ENCODE assay signal across 21 mouse cellular contexts in genomic region chr15:77034526-77034925, GRCm38 (mm10). TPM values are rescaled to one million over a fixed set of nuclear protein-coding genes. Genes with fewer than 3 reads are reported as not detected.
DNase-seq lines count a peak whose midpoint lies in the region; ATAC-seq and TF ChIP-seq lines count a peak whose summit lies in the region.
"Had no signal": no experiment of that assay in that cellular context is flagged by ENCODE, and none has a peak within 500 bp of the region (broad histone marks: within the 10 kb centered on the region; RNA-seq: fewer than 3 reads in every experiment).

No protein-coding gene starts in this region.

- WGBS in heart, embryonic 12.5 days = 70% methylated on average over 6 of the region's 6 CpGs

- DNase-seq in heart, postnatal 4 days = no peak
- peak; percentile 82 for DNase-seq in cerebellum, adult 11 months
- peak; percentile 86 to 91 for DNase-seq in cerebellum, postnatal 14 days
- DNase-seq in spleen, postnatal 36 days (ENCODE audit: low spot score in 2 of 2) = no peak
- DNase-seq in adrenal gland, postnatal 36 days = no peak
- DNase-seq in kidney, postnatal 14 days = no peak
- DNase-seq: B cell, adult 2 months; forebrain, postnatal 0 days; thymus, postnatal 25 days had no signal

- H3K9ac ChIP-seq in heart, embryonic 12.5 days = no peak overlapping the region
- H3K9ac ChIP-seq: forebrain, postnatal 0 days; hindbrain, embryonic 15.5 days; limb, embryonic 13.5 days; liver, embryonic 15.5 days; midbrain, embryonic 15.5 days had no signal

- peaks cover 66% of the 10 kb centered on the region for H3K4me1 ChIP-seq in heart, embryonic 12.5 days (replicated peaks)
- H3K4me1 ChIP-seq in E14TG2a.4 (replicated peaks; ENCODE audit: low read depth, low read length) = peaks cover 54% of the 10 kb centered on the region

- TF ChIP-seq CTCF in E14TG2a.4 (conservative IDR thresholded peaks at IDR 0.05; ENCODE audit: low read length) = no peak

- ATAC-seq in heart, embryonic 12.5 days (ENCODE audit: insufficient number of reproducible peaks, low FRiP score) = no peak
- ATAC-seq: forebrain, postnatal 0 days; intestine, embryonic 16.5 days; lung, postnatal 0 days; midbrain, embryonic 15.5 days had no signal

- no peaks in the 10 kb centered on the region; the same call in 1 of the 2 replicates for H3K9me3 ChIP-seq in heart, embryonic 12.5 days (replicated peaks)
- H3K9me3 ChIP-seq in E14TG2a.4 (ENCODE audit: low read length) = no peaks in the 10 kb centered on the region
- H3K9me3 ChIP-seq: hindbrain, embryonic 15.5 days; limb, embryonic 13.5 days; liver, embryonic 15.5 days; midbrain, embryonic 15.5 days had no signal

- no peak overlapping the region for H3K4me3 ChIP-seq in heart, embryonic 12.5 days
- 0 out of 2 replicates have a peak overlapping the region, but pooled peaks have one; percentile 13 for H3K4me3 ChIP-seq in E14TG2a.4 (replicated peaks; ENCODE audit: low read length)
- H3K4me3 ChIP-seq: hindbrain, embryonic 15.5 days; left cerebral cortex, adult 2 months; limb, embryonic 13.5 days; liver, embryonic 15.5 days; midbrain, embryonic 15.5 days had no signal

- H3K36me3 ChIP-seq in heart, embryonic 12.5 days = no peaks in the 10 kb centered on the region
- no peaks in the 10 kb centered on the region for H3K36me3 ChIP-seq in E14TG2a.4 (ENCODE audit: insufficient read depth, low read length)
- H3K36me3 ChIP-seq: hindbrain, embryonic 15.5 days; limb, embryonic 13.5 days; liver, embryonic 15.5 days; midbrain, embryonic 15.5 days had no signal

- no peaks in the 10 kb centered on the region for H3K27me3 ChIP-seq in heart, embryonic 12.5 days (replicated peaks)
- H3K27me3 ChIP-seq in E14TG2a.4 (ENCODE audit: insufficient read depth, low read length) = no peaks in the 10 kb centered on the region
- H3K27me3 ChIP-seq: hindbrain, embryonic 15.5 days; limb, embryonic 13.5 days; midbrain, embryonic 15.5 days had no signal

- H3K4me2 ChIP-seq in heart, embryonic 12.5 days = no peak overlapping the region
- H3K4me2 ChIP-seq: hindbrain, embryonic 15.5 days; limb, embryonic 13.5 days; liver, embryonic 15.5 days; midbrain, embryonic 15.5 days had no signal

- peak overlapping the region; percentile 100; the same call in 1 of the 2 replicates for H3K27ac ChIP-seq in heart, embryonic 12.5 days (ENCODE audit: poor library complexity, severe bottlenecking)
- H3K27ac ChIP-seq: hindbrain, embryonic 15.5 days; kidney, postnatal 0 days; left cerebral cortex, adult 2 months; limb, embryonic 13.5 days; liver, embryonic 15.5 days; midbrain, embryonic 15.5 days had no signal

RNA-seq across cellular contexts. Expression of gene Apol6, which starts 10.0 kb away (rescaled TPM):
- polyA plus RNA-seq in heart, embryonic 12.5 days (2016; fragmentation: Nextera tagmentation; extraction: Ambion mirVana) = 0.36 TPM in 1 of 2 replicates, not detected in the other
- under 1 TPM; 0.62 to 0.65 TPM for total RNA-seq in heart, postnatal 4 days (2021)
- 10 to 100 TPM; 12.9 to 22.4 TPM for total RNA-seq in adrenal gland, postnatal 36 days (2021)
- total RNA-seq: megakaryocyte, adult 5-6 weeks had no signal
- polyA plus RNA-seq: forebrain, postnatal 0 days; hindbrain, embryonic 15.5 days; limb, embryonic 13.5 days; lung, postnatal 0 days; neural tube, embryonic 11.5 days had no signal

RNA-seq across cellular contexts. Expression of gene Mb, which starts 15.9 kb away (rescaled TPM):
- 209 and 214 TPM in 2 replicates for polyA plus RNA-seq in heart, embryonic 12.5 days (2016; fragmentation: Nextera tagmentation; extraction: Ambion mirVana)
- total RNA-seq in heart, postnatal 4 days (2021) = 1,000 to 10,000 TPM; 6,207 to 7,219 TPM
- total RNA-seq in adrenal gland, postnatal 36 days (2021) = 1 to 10 TPM in 1 of 2 experiments, under 1 TPM in 1; 0.43 to 1.7 TPM
- total RNA-seq: megakaryocyte, adult 5-6 weeks had no signal

Comparison
In these comparisons a context has a peak if more than half of its experiments do, and no peak if none do; other contexts are left out.
1. DNase-seq: peak in cerebellum, adult 11 months (single experiment) and cerebellum, postnatal 14 days (2 of 2); none in heart, postnatal 4 days (single experiment), spleen, postnatal 36 days (0 of 2), adrenal gland, postnatal 36 days (0 of 2) and kidney, postnatal 14 days (single experiment).
2. RNA of gene Apol6, which starts 10.0 kb away (total RNA-seq): 12.9 to 22.4 TPM in adrenal gland, postnatal 36 days; 0.62 to 0.65 TPM in heart, postnatal 4 days; every median in the first group is over 4 times any median in the second.
3. RNA of gene Mb, which starts 15.9 kb away (total RNA-seq): 6,207 to 7,219 TPM in heart, postnatal 4 days; 0.43 to 1.7 TPM in adrenal gland, postnatal 36 days; every median in the first group is over 1,000 times any median in the second.